Mouse (Mus musculus): ENCODE results near the gene Prrc2b.

DNA sequence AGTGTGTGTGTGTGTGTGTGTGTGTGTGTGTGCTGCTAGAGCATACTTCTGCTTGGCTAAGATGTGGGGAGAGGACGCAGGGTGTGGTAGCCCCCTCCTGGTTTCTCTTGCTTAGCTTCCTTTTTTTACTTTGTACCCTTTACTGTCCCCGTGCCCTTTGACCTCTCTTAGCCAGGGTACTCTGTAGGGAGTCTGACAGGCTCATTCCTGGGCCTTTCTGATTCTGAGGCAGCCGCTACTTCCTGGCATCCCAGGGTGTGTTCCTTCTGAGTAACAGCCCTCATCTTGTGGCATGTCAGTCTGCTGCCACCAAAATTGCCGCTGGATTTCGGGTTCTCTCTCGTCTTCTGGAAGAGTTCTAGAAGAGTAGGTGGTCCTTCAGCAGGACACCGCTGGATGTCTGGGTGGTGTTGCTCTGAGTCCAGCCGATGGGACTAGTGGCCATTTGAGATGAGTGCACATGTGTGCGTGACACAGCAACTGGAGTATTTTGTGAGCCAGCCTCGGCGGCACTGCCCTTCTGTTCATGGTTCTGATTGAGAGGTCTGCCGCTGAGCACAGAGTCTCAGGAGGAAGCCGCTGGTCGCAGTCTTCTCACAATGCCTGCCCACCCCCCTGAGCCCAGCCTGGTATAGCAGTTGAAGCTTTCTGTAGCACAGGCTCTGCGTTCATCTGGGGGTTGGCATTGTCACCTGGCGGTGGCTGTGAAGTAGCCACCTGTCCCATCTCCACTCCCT lies 16.3 kb downstream of the Prrc2b start:
- TF ChIP-seq POLR2A (IDR thresholded peaks at IDR 0.05; ENCODE audit: control insufficient read depth, low read depth, low read length): no peak
- TF ChIP-seq CTCF (IDR thresholded peaks at IDR 0.05; ENCODE audit: control insufficient read depth, insufficient read depth, insufficient replicate concordance, low read depth, low read length): no peak

Data from testis, adult 2 months (tissue).